Mouse (Mus musculus): ENCODE data around the gene Ifnlr1.
"Not testable (repeated sequence)": the region's sequence is repeated elsewhere in the genome, so short reads cannot be mapped to it uniquely, and the experiment has no call there.

Gene Ifnlr1

GRCm38 (mm10) chr4:135686568-135686953 lies 474 bp downstream of the Ifnlr1 start:
- DNase-seq (ENCODE audit: low spot score), result no peak

GRCm38 (mm10) chr4:135689797-135690196 lies 3.7 kb downstream of the Ifnlr1 start:
- no peak for DNase-seq (ENCODE audit: low spot score)

GRCm38 (mm10) chr4:135690241-135690640 lies 4.2 kb downstream of the Ifnlr1 start:
- DNase-seq (ENCODE audit: low spot score), result no peak

GRCm38 (mm10) chr4:135692916-135693315 lies 6.8 kb downstream of the Ifnlr1 start:
- no peak for DNase-seq (ENCODE audit: low spot score)

- no peak for DNase-seq (ENCODE audit: low spot score)
Observed at GRCm38 (mm10) chr4:135698498-135698897, 12.4 kb downstream of the Ifnlr1 start.

- no peak for DNase-seq (ENCODE audit: low spot score)
Observed at GRCm38 (mm10) chr4:135703497-135703896, 17.4 kb downstream of the Ifnlr1 start.

GRCm38 (mm10) chr4:135704016-135704415 lies 17.9 kb downstream of the Ifnlr1 start:
- no peak for DNase-seq (ENCODE audit: low spot score)

GRCm38 (mm10) chr4:135706045-135706444 lies 20.0 kb downstream of the Ifnlr1 start:
- DNase-seq (ENCODE audit: low spot score), result no peak

GRCm38 (mm10) chr4:135709072-135709564 lies 23.0 kb downstream of the Ifnlr1 start:
- DNase-seq (ENCODE audit: low spot score), result peak; percentile 73

GRCm38 (mm10) chr4:135709621-135710020 lies 23.5 kb downstream of the Ifnlr1 start:
- DNase-seq (ENCODE audit: low spot score), result no peak

- no peak for DNase-seq (ENCODE audit: low spot score)
Observed at GRCm38 (mm10) chr4:135710392-135710791, 24.3 kb downstream of the Ifnlr1 start.

GRCm38 (mm10) chr4:135714776-135715175 lies 28.7 kb downstream of the Ifnlr1 start:
- no peak for DNase-seq (ENCODE audit: low spot score)

GRCm38 (mm10) chr4:135716438-135716837 lies 30.4 kb downstream of the Ifnlr1 start:
- DNase-seq (ENCODE audit: low spot score), result not testable (repeated sequence)

- no peak for DNase-seq (ENCODE audit: low spot score)
Observed at GRCm38 (mm10) chr4:135722540-135723290, 36.6 kb downstream of the Ifnlr1 start.

GRCm38 (mm10) chr4:135726416-135726815 lies 40.3 kb downstream of the Ifnlr1 start:
- no peak for DNase-seq (ENCODE audit: low spot score)

GRCm38 (mm10) chr4:135727817-135728216 lies 41.7 kb downstream of the Ifnlr1 start, which contains the start of gene Il22ra1:
Gene Il22ra1 (plus strand): TSS chr4:135728172.
- no peak for DNase-seq (ENCODE audit: low spot score)

- DNase-seq (ENCODE audit: low spot score), result no peak
Observed at GRCm38 (mm10) chr4:135730204-135730603, 44.1 kb downstream of the Ifnlr1 start.

- DNase-seq (ENCODE audit: low spot score), result no peak
Observed at GRCm38 (mm10) chr4:135730951-135731350, 44.9 kb downstream of the Ifnlr1 start.

GRCm38 (mm10) chr4:135733901-135734300 lies 47.8 kb downstream of the Ifnlr1 start:
- DNase-seq (ENCODE audit: low spot score), result no peak

- DNase-seq (ENCODE audit: low spot score), result no peak
Observed at GRCm38 (mm10) chr4:135736903-135737302, 50.8 kb downstream of the Ifnlr1 start.

GRCm38 (mm10) chr4:135738237-135738636 lies 52.1 kb downstream of the Ifnlr1 start:
- DNase-seq (ENCODE audit: low spot score), result no peak

- no peak for DNase-seq (ENCODE audit: low spot score)
Observed at GRCm38 (mm10) chr4:135739148-135739547, 53.1 kb downstream of the Ifnlr1 start.

- no peak for DNase-seq (ENCODE audit: low spot score)
Observed at GRCm38 (mm10) chr4:135739672-135740071, 53.6 kb downstream of the Ifnlr1 start.

- no peak for DNase-seq (ENCODE audit: low spot score)
Observed at GRCm38 (mm10) chr4:135743520-135743919, 57.4 kb downstream of the Ifnlr1 start.

All from ovary, postnatal 14 days (tissue).